Comparison of ENCODE assay signal across 25 mouse cellular contexts in genomic region chr5:86728574-86728973, GRCm38 (mm10). TPM values are rescaled to one million over a fixed set of nuclear protein-coding genes. Genes with fewer than 3 reads are reported as not detected.
DNase-seq lines count a peak whose midpoint lies in the region; ATAC-seq lines count a peak whose summit lies in the region.
"Had no signal": no experiment of that assay in that cellular context is flagged by ENCODE, and none has a peak within 500 bp of the region (broad histone marks: within the 10 kb centered on the region; RNA-seq: fewer than 3 reads in every experiment).

No protein-coding gene starts in this region.

- H3K9ac ChIP-seq in embryonic facial prominence, embryonic 15.5 days = no peak overlapping the region
- H3K9ac ChIP-seq: embryonic facial prominence, embryonic 12.5 days; forebrain, embryonic 13.5 days; forebrain, embryonic 15.5 days; forebrain, postnatal 0 days had no signal

- H3K27me3 ChIP-seq in embryonic facial prominence, embryonic 15.5 days = no peaks in the 10 kb centered on the region
- H3K27me3 ChIP-seq: embryonic facial prominence, embryonic 12.5 days; forebrain, embryonic 13.5 days; forebrain, embryonic 15.5 days had no signal

- peak; percentile 26 for DNase-seq in retina, postnatal 1 day
- no peak for DNase-seq in retina, embryonic 14.5 days (ENCODE audit: low spot score)
- no peak for DNase-seq in gastrocnemius, adult 8-10 months (ENCODE audit: low spot score in 2 of 2)
- DNase-seq: adrenal gland, adult 8-10 months; adrenal gland, postnatal 14 days; adrenal gland, postnatal 36 days; cerebellum, adult 11 months; cerebellum, adult 18-20 months; cerebellum, adult 8-10 months; cerebellum, adult 9-11 months; cerebellum, postnatal 14 days; cerebellum, postnatal 36 days; embryo, embryonic 11 days; forebrain, postnatal 0 days had no signal

- H3K4me2 ChIP-seq in embryonic facial prominence, embryonic 15.5 days (replicated peaks) = no peak overlapping the region
- H3K4me2 ChIP-seq: embryonic facial prominence, embryonic 12.5 days; forebrain, embryonic 13.5 days; forebrain, embryonic 15.5 days had no signal

- H3K36me3 ChIP-seq in embryonic facial prominence, embryonic 15.5 days = no peaks in the 10 kb centered on the region
- H3K36me3 ChIP-seq: embryonic facial prominence, embryonic 12.5 days; forebrain, embryonic 15.5 days had no signal

- no peaks in the 10 kb centered on the region for H3K4me1 ChIP-seq in embryonic facial prominence, embryonic 15.5 days
- H3K4me1 ChIP-seq: embryonic facial prominence, embryonic 12.5 days; forebrain, embryonic 13.5 days; forebrain, embryonic 15.5 days had no signal

- 74% methylated on average over 6 of the region's 6 CpGs for WGBS in embryonic facial prominence, embryonic 15.5 days

- H3K9me3 ChIP-seq in embryonic facial prominence, embryonic 15.5 days (replicated peaks) = no peaks in the 10 kb centered on the region
- H3K9me3 ChIP-seq: embryonic facial prominence, embryonic 12.5 days; forebrain, embryonic 13.5 days; forebrain, embryonic 15.5 days had no signal

- ATAC-seq in embryonic facial prominence, embryonic 15.5 days (ENCODE audit: insufficient number of reproducible peaks, low FRiP score, low TSS enrichment, low read depth) = peak; percentile 76
- ATAC-seq in cerebellum, adult (ENCODE audit: insufficient number of reproducible peaks, low FRiP score, low TSS enrichment) = no peak
- ATAC-seq: activated CD4-positive, CD25-positive, alpha-beta regulatory T cell, adult 4 months; forebrain, embryonic 13.5 days; forebrain, embryonic 15.5 days; forebrain, postnatal 0 days had no signal

- H3K27ac ChIP-seq in embryonic facial prominence, embryonic 15.5 days (replicated peaks) = no peak overlapping the region
- H3K27ac ChIP-seq: embryonic facial prominence, embryonic 12.5 days; forebrain, embryonic 13.5 days; forebrain, embryonic 15.5 days had no signal

- no peak overlapping the region for H3K4me3 ChIP-seq in embryonic facial prominence, embryonic 15.5 days (replicated peaks)
- H3K4me3 ChIP-seq: embryonic facial prominence, embryonic 12.5 days; forebrain, embryonic 13.5 days; forebrain, embryonic 15.5 days had no signal

RNA-seq across cellular contexts. Expression of gene Tmprss11e, which starts 17.0 kb away (rescaled TPM):
- 0.77 and 1.0 TPM in 2 replicates for polyA plus RNA-seq in embryonic facial prominence, embryonic 15.5 days (2015; fragmentation: Nextera tagmentation; extraction: Ambion mirVana)
- not detected for total RNA-seq in gastrocnemius, adult 8-10 months (2022)
- total RNA-seq: adrenal gland, adult 18-20 months; adrenal gland, adult 8-10 months; adrenal gland, postnatal 14 days; adrenal gland, postnatal 36 days; common myeloid progenitor, adult 5-6 weeks; MEL had no signal
- polyA plus RNA-seq: C2C12; embryonic facial prominence, embryonic 12.5 days; forebrain, embryonic 11.5 days; forebrain, embryonic 13.5 days; forebrain, embryonic 15.5 days; forebrain, postnatal 0 days had no signal

RNA-seq across cellular contexts. Expression of gene Tmprss11b, which starts 52.4 kb away (rescaled TPM):
- 3.0 and 3.5 TPM in 2 replicates for polyA plus RNA-seq in embryonic facial prominence, embryonic 15.5 days (2015; fragmentation: Nextera tagmentation; extraction: Ambion mirVana)
- total RNA-seq in gastrocnemius, adult 8-10 months (2022) = not detected
- total RNA-seq: adrenal gland, adult 18-20 months; adrenal gland, adult 8-10 months; adrenal gland, postnatal 14 days; adrenal gland, postnatal 36 days; common myeloid progenitor, adult 5-6 weeks; forebrain, postnatal 0 days; MEL had no signal
- polyA plus RNA-seq: activated CD4-positive, CD25-positive, alpha-beta regulatory T cell, adult 4 months; C2C12; forebrain, embryonic 11.5 days; forebrain, embryonic 13.5 days; forebrain, embryonic 15.5 days; forebrain, postnatal 0 days had no signal
